Mouse (Mus musculus): ENCODE data around the gene Il15.

Gene Il15

DNA sequence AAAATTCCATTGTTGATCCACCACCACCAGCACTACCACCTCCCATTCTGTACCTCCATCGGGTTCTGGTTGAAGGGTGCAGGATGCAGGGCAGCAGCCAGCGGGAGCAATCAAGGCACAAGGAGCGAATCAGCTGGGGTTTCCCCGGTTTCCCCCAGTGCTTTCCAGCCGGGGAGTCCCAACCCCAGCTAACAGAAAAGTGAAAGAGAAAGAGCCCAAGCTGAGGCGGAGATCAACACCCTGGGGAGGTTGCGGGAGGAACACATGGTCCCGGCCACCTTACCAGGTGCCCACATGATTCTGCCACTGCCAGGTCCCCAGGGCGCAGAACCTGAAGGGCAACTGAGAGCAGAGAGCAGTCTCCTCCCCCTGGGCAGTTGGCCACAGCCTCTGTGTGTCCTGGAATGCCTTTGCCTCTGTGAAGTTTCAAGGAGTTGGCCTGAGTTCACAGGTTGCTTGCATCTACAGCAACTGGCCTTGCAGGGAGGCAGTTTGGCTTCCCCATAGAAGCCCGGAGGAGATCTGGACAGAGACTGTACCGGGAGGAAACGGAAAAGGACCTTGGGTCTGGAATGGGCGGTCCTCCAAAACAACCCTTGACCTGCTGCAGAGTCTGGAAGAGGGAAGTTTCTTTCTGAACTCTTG lies at the start of gene Il15:
Il15 (minus strand) TSS at position 537 of the 645 bp plus-strand sequence.
- DNase-seq, result peak; percentile 5

DNA sequence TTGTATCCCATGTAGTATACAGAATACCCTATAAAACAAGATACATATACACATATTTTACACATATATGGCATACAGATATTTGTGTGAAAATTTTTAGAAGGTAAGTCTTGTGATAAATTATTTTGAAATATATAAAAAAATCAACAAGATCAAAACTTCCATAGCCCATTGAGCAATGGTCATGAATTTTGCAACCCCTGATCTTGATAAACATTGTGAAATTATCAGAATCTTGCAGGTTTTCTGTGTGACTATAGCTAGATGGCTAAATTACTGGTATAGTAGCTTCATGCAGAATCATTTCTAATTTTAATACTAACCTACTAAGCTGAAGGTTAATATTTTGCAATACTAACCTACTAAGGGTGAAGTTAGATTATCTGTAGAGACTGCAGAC lies 41.9 kb upstream of the Il15 start:
- DNase-seq, result no peak

DNA sequence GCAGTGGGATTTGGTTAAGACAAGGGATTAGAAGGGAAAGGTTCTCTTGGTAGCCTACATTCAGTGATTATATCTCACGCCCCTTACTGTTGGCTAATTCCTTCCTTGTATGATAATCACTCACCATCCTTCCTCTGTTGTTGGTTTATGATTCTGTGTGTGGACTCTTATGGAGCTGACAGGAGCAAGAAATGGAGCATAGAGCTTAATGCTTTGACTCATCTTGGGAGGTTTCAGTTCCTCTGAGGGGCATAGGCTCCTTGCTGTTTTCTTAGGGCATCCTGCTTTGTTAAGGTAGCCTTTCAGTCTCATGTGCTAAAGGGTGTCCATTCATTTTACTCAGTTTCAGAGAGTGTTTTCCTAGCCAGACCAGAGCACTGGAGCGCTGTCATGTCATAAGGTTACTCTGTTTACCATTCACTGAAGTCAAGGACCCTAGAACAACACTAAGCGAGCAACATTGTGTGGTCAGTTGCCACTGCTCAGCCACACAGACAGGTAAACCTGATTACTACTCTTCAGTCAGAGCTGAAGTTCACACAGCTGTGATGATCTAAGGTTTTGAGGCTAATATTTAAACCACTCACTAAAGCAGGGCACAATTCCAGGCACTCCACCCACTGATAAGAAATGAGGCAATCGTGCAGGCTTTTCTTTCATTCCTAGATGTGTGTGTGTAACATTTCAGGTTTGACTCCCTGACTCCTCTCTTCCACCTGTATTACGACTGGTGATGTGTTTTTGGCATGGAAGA lies 13.7 kb upstream of the Il15 start:
- DNase-seq, result no peak

DNA sequence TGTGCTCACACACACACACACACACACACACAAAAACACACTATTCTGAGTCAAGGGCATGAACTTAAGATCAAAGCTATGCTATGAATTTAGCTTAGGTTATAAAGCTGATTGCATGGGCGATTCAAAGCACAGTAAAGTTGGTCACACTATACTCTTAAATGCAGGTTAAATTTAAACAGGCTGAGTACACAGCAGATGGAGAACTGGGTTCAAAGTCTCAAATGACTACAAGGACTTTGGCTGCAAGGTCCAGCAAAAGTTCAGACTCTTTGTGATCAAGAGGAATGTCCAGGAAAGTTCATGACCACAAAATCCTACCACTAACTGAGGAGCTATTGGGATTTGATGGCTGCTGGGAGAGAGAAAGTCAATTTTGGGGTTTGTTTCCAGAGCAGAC lies 12.5 kb upstream of the Il15 start:
- DNase-seq, result no peak

DNA sequence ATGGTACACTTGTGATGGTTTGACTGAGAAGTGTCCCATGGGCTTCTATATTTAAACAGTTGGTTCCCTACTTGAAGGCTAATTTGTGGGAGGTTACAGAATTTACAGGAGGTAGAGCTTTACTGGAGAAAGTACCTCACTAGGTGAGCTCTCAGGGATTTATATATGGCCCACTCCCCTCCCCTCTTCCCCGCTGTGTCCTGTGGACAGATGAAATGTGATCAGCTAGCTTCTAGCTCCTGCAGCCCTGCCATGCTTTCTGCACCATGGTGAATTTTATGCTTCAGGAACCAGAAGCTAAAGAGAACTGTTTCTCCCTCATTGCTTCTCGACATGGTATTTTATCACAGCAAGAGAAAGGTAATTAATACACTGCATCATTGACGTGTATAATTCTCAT lies 7.1 kb upstream of the Il15 start:
- DNase-seq, result no peak

DNA sequence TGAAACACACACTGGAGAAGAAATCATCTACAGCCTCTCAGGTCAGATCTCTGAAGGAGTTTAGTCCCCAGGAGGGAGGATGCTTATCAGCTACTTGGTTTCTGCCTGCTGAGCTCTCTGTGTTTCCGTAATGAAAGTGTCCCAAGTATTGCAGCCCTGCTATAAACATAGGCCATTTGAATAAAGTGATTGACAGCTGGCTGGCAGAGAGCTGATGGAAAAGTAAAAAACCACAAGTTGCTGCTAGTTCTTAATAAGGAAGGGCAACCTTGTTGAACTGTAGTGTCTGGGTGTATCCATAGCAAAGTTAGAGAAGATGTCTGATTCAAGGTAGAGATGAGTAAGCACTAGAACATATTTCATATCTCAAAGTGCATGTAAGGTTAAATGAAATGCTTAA lies 4.0 kb upstream of the Il15 start:
- no peak for DNase-seq

DNA sequence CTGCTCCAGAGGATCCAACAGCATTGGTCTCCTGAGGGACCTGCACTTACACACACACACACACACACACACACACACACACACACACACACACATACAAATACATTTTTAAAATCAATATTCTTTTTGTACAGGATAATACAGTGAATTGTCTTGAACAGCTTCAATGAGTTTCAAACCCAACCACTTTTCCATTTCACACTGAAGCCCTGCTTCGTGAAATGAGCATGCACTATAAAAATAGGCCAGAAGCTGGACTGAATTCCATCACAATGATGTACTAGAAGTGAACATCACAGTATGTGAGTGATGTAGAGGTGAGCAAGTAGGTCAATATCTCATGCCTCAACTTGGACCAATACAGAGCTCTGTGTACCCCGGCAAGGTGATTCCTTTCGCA lies 1.0 kb upstream of the Il15 start:
- DNase-seq, result no peak

DNA sequence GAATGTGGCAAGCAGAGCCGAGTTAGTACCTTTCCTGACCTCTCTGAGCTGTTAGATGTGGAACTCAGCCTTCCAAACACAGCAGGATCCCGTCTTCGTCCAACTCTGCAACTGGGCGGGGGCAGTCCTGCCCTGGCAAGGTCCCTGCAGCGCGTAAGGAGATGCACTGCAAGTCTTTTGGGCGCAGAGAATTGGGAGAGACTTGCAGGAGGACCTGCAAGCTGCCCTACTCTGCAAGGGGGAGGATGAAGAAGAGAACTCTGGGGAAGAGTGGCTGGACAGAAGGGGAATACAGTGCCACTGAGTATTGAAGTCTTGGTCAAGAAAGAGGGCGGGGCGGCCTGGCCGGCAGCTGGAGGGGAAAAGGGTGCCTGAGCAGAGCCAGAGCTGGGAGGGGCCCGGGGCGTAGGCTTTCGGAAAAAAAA lies 749 bp downstream of the Il15 start:
- DNase-seq, result no peak

DNA sequence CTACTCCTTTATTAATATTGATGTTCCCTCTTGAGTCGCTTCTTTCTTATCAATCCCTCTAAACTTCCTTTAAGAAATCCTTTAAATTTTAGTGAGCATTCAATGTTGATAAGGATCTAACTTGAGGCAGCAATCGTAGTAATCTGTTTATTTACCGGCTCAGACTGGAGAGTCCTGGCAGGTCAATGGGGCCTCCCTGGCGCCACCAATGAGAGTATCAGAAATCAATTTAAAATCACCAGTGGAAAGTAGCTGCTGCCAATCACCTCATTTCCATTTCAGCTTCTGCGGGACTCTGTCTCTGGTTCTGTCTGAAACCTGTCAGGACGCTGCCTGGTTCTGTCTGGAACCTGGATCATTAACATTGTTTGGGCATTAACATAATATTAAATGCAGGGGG lies 1.5 kb downstream of the Il15 start:
- DNase-seq, result no peak

DNA sequence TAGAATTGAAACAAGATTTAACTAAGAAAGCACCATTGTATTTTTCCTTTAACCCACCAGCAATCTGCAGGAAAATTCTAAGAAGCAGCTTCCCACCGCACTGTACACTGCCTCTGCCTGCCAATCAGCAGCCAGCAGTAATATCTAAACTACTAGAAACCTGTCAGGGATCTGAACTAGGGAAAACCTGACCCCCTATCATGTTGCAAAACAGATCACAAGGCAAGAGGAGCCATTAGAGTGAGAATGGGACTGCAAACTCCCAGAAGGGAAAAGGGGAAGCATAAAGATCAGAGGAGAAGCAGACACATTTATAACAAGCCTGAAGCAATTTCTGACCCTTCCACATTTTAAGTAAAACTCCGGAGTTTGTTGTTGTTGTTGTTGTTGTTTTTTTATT lies 2.0 kb downstream of the Il15 start:
- no peak for DNase-seq

DNA sequence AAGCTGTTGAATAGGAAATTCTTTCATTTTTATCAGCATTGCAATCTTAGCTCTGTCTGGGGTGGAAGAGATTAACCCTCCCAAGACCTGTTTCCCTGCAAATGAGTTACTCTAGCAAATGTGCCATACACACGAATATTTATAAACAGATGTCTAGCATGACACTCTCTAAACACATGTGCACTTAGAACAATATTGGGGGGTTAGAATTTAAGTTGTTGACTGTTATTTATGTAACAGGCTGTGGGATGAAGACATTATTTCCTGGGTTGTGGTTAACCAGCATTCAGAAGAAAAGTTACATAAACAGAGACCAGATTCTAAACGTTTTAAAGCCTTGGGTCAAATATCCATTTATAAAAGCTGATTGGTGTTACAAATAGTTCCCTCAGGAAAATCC lies 2.6 kb downstream of the Il15 start:
- DNase-seq, result no peak

DNA sequence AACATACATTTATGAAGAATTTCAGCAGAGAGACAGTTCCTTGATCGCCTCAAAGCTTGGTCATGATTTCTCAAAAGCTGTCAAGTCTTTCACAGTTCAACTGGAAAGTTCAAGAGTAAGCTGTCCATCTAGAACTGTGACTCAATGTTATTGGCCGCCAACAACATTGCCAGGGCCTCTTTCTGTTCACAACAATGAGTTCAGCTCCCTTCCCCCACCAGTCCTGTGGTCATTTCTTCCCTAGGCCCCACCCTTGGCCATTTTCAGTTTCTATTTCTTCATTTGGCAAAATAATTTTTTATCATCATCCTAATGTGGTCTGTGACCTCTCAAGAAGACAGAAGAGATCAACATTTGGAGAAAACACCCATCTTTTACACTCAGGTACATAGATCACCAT lies 4.5 kb downstream of the Il15 start:
- DNase-seq, result no peak

DNA sequence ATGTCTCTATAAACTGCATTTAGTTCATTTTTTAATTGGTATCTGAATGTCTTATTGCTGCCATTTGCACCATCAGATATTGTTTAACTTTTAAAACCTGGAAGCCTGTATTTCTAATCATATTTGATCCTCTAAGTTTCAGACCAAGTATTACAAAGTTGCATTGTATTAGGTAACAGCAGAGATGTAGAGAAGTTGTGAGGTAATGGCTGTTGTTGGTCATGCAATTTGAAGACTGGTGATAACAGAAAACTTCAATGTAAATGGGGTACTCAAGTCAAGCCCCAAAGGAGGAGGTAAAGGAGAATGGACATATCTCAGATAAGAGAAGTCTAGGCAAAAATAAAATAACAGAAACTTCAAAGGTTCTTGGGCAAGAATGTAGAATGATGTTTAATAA lies 11.8 kb downstream of the Il15 start:
- DNase-seq, result no peak

DNA sequence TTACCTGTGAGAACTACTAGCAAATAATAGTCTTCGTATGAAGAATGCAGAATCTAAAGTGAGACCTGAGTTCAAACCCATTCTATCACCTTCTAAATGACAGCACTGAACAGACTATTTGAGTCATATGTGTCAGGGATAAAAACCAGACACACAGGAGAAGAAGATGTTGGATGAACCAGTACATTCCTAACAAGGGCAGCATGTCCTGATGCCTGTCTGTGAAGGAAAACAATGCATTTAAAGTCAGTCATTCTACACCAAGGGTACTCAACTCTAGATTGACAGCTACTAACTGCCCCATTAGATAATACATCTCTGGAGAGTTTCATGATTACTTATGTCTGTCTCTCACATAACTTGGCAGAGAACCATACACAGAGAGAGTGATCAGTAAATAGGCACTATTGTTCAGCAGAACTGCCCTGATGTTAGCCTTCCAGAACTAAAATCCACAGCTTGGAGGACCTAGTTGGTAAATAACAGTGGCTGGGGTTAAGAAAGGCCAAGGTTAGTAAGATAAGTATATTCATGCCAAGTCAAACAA lies 14.6 kb downstream of the Il15 start:
- DNase-seq, result no peak

DNA sequence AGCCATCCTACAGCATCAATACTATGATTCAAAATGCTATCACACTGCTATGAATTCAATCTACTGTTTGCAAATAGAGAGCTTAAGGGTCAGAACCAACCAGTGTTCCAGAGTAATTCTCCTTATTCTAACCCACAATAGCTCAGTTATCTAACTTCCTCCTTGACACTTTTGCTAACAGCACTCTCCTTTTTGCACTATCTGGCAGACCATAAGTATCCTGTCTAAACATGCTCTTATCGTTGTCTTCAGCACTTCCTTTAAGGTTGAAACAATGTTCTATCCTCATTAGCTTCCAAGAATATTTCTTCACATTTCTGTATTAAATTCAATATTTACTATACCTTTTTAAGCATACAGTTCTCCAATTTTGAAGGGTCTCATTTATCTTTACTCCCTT lies 15.4 kb downstream of the Il15 start:
- DNase-seq, result no peak

DNA sequence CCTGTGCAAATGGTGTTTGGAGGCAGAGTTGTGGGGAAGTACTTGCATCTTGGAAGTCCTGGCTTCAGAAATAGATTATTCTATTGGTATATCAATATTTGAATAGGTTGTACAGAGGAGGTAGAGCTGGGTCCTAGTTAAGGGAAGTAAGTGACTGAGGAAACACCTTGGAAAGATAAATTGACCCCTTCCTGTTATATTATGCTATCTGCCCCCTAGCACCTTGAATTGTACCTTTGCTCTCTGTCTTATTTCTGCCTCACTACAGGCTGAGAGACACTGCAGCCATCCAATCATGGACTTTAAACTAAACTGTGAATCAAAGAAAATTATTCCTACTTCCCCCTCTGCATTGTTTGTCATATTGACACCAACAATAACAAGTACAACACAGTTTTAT lies 17.2 kb downstream of the Il15 start:
- no peak for DNase-seq

DNA sequence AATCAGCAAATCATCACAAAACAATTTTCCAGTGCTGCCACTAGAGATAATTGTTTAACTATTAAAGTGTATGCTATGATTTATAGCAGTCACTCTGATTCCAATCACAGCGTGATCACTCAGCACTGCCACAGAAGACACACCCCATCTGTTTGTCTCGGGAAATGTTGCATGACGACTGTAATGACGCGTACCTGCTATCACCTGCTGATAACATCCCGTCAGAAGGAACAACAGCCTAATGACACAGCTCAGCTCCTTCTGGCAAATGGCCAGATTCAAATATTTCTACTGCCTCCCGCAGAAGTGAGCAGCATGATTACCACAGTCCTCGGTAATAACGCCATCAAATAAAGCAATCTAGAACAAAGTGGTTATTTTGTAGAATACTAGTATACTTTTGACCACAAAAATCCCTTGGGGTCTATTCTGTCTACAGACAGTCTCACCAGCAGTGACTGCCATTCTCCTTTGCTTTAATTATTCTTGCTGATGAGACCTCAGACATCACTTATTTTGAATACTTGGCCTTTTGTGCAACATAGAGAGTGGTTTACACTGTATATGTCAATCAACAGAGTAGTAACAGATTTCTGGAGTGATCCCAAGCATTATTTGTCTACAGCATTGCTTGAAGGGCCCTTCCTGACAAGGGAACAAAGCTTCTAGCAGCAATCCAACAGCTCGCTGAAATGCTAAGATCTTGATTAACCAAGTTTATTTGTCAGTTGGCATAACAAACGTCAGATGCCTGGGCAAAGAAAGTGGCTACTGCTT lies 18.4 kb downstream of the Il15 start:
- DNase-seq, result no peak

DNA sequence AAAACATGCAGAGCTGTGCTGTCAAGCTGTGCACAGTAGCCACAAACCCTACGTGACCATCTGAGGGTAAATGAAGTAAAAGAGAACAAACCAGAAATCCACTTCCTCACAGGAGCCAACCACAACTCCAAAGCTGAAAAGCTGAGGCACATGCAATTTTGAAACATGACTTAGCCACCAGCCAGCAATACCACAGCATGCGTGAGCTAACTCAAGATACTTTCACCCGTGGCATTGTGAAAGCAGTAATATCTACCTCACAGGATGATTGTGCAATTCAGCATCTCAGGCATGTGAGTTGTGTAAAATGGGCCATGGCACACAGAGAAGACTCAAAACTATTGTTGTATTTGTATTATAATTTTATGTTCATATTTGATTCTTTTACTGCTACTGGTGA lies 19.7 kb downstream of the Il15 start:
- no peak for DNase-seq

DNA sequence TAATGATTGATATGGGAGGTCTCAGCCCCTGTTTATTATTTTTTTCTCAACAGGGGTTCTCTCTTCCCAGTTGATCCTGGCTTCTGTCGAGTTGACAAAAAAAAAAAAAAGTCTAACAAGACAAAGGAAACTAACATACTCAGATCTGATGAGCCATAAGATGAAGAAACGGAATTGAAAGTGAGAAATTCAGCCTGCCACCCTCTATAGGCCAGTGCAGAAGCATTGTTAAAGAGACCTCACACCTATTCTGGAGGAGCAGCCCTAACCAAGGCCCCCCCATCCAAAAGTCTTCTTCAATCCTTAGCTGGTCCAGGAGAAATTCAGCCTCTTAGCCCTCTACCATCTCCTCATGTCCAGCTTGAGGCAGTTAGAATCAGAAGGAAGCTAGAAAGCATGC lies 20.7 kb downstream of the Il15 start:
- no peak for DNase-seq

DNA sequence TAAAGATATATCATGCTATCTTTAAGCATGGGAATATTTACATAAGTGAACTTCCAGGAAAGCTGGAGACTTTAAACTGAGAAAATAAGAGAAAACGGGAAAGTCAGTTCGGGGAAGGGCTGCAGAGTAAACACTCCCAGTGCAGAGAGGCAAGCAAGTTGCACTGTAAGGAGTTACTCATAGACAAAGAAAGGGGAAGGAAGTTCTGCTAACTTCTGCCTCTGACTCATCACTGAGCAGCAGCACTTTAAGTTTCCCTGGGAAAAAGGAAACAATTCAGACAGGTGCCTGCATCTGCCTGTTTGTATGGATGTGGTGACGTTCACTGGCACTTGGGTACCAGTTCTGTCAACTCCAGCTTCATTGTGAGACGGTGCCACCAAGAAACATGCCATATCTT lies 28.6 kb downstream of the Il15 start:
- DNase-seq, result no peak

DNA sequence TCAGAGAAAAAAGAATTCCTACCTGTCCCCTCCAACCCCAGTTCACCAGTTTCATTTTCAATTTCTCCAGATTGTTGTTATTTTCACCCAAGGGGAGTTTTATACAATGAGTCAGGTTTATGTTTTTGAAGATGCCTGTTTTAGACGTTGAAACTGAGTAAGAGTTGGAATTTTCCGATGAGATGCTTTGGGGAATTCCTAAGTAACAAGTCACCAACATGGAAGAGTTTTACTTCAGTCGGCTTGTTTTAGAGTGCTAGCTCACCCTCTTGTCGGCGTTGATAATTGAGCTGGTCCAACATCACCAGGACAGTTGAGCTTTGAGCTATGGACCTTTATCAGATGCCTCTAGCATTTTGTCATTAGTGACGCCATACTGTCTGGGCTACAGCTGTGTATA lies 30.2 kb downstream of the Il15 start:
- no peak for DNase-seq

DNA sequence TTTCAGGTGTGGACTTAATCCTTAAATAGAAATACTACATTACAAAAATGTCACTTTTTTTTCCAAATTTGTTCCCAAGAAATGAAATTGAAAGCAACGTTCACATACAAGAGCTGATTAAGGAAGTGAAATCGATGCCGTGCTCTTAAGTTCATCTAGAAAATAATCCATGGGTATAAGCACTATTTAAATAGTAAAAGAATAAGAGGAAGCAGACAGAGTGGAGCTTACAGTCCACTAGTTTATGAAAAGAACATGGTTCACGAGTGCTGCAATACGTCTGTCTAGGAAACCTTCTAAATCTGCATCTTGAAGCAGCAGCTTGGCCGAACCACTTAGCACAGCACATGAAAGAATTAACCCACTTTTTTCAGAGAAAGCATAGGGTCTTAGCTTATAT lies 32.4 kb downstream of the Il15 start:
- DNase-seq, result no peak

DNA sequence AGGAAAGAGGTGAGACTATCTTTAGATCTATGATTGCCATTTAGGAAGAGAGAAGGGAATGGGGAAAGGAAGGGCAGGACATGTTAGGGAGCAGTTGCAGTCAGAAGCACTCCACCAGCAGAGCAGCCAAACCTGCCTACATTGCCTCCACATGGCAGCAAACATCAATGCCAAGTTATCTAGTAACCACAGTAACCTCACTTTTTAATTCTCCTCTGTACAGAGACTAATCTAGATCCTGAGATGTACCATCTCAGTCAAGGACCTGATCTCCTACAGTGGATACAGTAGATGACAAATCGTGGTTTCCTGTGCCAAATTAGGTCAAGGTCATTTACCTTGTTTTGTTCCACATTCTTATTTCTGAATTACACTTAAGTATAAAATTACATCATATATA lies 42.0 kb downstream of the Il15 start:
- no peak for DNase-seq

DNA sequence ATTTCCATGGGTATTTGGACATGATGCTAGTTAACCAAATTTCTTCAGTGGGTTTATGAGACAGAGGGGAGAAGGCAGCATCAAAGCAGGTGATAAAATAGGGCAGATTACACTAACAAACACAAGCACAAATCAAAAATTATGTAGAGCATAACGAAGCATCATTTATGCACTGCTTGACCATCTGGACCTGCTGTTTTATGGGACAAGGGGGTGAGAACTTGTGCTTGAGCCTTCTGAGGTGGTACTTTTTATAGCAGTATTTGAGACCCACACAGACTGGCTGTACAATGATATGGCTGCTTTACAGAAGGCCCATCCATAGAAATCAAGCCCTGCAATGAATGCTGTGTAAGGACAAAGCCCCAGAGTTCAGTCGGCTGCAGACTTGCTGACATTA lies 46.9 kb downstream of the Il15 start:
- no peak for DNase-seq
